Mouse (Mus musculus): ENCODE measurements around the gene Slc29a1. TPM values are rescaled to one million over a fixed set of nuclear protein-coding genes. Genes with fewer than 3 reads are reported as not detected.

Slc29a1 gene
- polyA plus RNA-seq, 1 experiment, result 102 TPM

GRCm38 (mm10) chr17:45551249-45551796 lies 48.1 kb downstream of the Slc29a1 start:
- DNase-seq (ENCODE audit: low read depth), result no peak

GRCm38 (mm10) chr17:45550253-45550652 lies 49.2 kb downstream of the Slc29a1 start:
- no peak for DNase-seq (ENCODE audit: low read depth)

GRCm38 (mm10) chr17:45549617-45550181 lies 49.7 kb downstream of the Slc29a1 start, which contains the start of gene Tmem151b:
Tmem151b (minus strand) TSS chr17:45549677.
- no peak for DNase-seq (ENCODE audit: low read depth)

- DNase-seq (ENCODE audit: low read depth), result no peak
Measured at GRCm38 (mm10) chr17:45548541-45549512, 50.6 kb downstream of the Slc29a1 start.

- DNase-seq (ENCODE audit: low read depth), result no peak
Measured at GRCm38 (mm10) chr17:45547461-45548190, 51.8 kb downstream of the Slc29a1 start.

- no peak for DNase-seq (ENCODE audit: low read depth)
Measured at GRCm38 (mm10) chr17:45546941-45547340, 52.5 kb downstream of the Slc29a1 start.

- no peak for DNase-seq (ENCODE audit: low read depth)
Measured at GRCm38 (mm10) chr17:45545278-45545961, 54.0 kb downstream of the Slc29a1 start.

- DNase-seq (ENCODE audit: low read depth), result no peak
Measured at GRCm38 (mm10) chr17:45544873-45545277, 54.5 kb downstream of the Slc29a1 start.

GRCm38 (mm10) chr17:45544001-45544872 lies 55.2 kb downstream of the Slc29a1 start:
- DNase-seq (ENCODE audit: low read depth), result no peak

GRCm38 (mm10) chr17:45543115-45543514 lies 56.3 kb downstream of the Slc29a1 start:
- DNase-seq (ENCODE audit: low read depth), result no peak

- DNase-seq (ENCODE audit: low read depth), result no peak
Measured at GRCm38 (mm10) chr17:45542705-45543104, 56.7 kb downstream of the Slc29a1 start.

- DNase-seq (ENCODE audit: low read depth), result no peak
Measured at GRCm38 (mm10) chr17:45542129-45542528, 57.3 kb downstream of the Slc29a1 start.

- no peak for DNase-seq (ENCODE audit: low read depth)
Measured at GRCm38 (mm10) chr17:45539664-45540063, 59.7 kb downstream of the Slc29a1 start.

- no peak for DNase-seq (ENCODE audit: low read depth)
Measured at GRCm38 (mm10) chr17:45538394-45538793, 61.0 kb downstream of the Slc29a1 start.

- no peak for DNase-seq (ENCODE audit: low read depth)
Measured at GRCm38 (mm10) chr17:45536264-45536663, 63.1 kb downstream of the Slc29a1 start.

Other genes starting within 250 kb of the Slc29a1 start
- gene Cdc5l, start 165.9 kb downstream of the Slc29a1 start, polyA plus RNA-seq (2012; rRNA removed), result 9.8 and 13.7 TPM in 2 replicates
- 0.19 and 0.35 TPM in 2 replicates for gene Spats1, start 124.2 kb downstream of the Slc29a1 start, polyA plus RNA-seq (2012; rRNA removed)
- 9.7 and 9.8 TPM in 2 replicates for gene Aars2, start 92.8 kb downstream of the Slc29a1 start, polyA plus RNA-seq (2012; rRNA removed)
- gene Tcte1, start 76.2 kb downstream of the Slc29a1 start, polyA plus RNA-seq (2012; rRNA removed), result 1.8 and 4.0 TPM in 2 replicates
- gene Tmem151b, start 49.9 kb downstream of the Slc29a1 start, polyA plus RNA-seq (2012; rRNA removed), result 1.0 and 1.6 TPM in 2 replicates
- gene Nfkbie, start 43.9 kb downstream of the Slc29a1 start, polyA plus RNA-seq (2012; rRNA removed), result 5.0 and 6.1 TPM in 2 replicates
- gene Slc35b2, start 35.7 kb downstream of the Slc29a1 start, polyA plus RNA-seq (2012; rRNA removed), result 105 and 110 TPM in 2 replicates
- gene Hsp90ab1, start 26.3 kb downstream of the Slc29a1 start, polyA plus RNA-seq (2012; rRNA removed), result 514 and 597 TPM in 2 replicates
- gene Mymx, start 2.5 kb upstream of the Slc29a1 start, polyA plus RNA-seq (2012; rRNA removed), result not detected in 2 replicates
- gene Capn11, start 59.7 kb upstream of the Slc29a1 start, polyA plus RNA-seq (2012; rRNA removed), result 0.15 and 0.36 TPM in 2 replicates
- gene Mrpl14, start 86.7 kb upstream of the Slc29a1 start, polyA plus RNA-seq (2012; rRNA removed), result 98.4 and 123 TPM in 2 replicates
- gene Tmem63b, start 87.3 kb upstream of the Slc29a1 start, polyA plus RNA-seq (2012; rRNA removed), result 64.0 and 70.2 TPM in 2 replicates
- 0.98 and 1.2 TPM in 2 replicates for gene 1600014C23Rik, start 134.2 kb upstream of the Slc29a1 start, polyA plus RNA-seq (2012; rRNA removed)

Measured in gonadal fat pad, adult 2 months (tissue).